Mouse (Mus musculus) right cerebral cortex, adult 2 months (tissue): ENCODE measurements around the gene Gm45716.

Experiments
- DNase-seq, 2 experiments: peaks; one replicate each; pipeline ENCODE4 v3.0.0; 2021 to 2022; ENCODE audit warnings: low spot score in 2 of 2

Gene Gm45716

DNA sequence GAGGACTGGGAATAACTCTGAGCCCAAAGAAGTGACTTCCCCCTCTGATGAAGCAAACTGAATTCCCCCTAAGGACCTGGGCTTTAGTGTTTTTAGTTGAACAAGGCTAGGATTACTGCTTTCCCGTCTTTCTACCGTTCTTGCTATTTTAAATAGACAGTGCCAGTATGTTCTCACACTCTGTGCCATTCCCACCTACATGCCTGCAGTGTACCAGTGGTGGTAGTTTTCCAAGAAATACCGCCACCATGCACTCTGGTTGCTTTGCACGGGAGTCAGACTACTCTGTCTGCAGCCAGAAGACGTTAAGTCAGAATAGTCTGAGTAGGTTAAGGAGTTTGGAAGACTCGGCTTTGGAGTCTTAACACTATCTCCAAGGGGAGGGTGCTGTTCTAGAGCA lies 96.1 kb downstream of the Gm45716 start:
- peak; percentile 63 to 65 for DNase-seq

DNA sequence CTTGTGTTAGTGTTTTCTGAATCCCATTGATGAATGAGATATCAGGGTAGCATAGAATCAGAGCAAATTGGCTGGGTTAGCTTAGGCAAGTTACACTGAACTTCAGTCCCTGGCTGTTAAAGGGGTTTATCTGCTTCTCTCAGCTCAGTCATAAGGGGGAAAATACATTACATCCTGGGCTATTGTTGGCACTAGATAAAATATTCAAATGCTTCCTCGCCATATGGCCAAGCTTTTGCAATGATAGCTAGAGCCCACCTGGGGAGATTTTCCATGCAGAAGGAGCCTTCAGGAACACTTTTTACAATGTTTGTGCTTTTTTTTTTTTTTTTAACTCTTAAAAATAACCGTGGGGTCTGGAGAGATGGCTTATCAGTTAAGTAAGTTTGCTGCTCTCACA lies 96.6 kb downstream of the Gm45716 start:
- DNase-seq = no peak

DNA sequence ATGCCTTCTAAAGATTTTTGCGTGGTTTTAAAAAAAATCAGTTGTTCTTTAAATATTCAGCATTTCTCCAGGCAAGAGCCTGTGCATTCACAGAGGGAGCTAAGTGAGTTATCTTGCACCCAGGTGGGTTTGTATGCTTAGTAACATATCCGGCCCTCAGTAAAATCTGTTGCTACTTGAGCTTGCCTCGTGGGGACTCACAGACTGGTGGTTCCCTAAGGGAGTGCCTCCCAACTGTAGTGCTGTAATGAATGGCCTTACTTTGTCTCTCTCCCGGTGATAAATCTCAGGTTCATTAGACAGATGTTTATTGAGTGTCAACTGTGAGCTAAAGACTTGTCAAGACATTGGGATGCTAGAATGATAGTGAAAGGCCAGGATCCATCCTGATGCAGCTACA lies 97.1 kb downstream of the Gm45716 start:
- DNase-seq = no peak

DNA sequence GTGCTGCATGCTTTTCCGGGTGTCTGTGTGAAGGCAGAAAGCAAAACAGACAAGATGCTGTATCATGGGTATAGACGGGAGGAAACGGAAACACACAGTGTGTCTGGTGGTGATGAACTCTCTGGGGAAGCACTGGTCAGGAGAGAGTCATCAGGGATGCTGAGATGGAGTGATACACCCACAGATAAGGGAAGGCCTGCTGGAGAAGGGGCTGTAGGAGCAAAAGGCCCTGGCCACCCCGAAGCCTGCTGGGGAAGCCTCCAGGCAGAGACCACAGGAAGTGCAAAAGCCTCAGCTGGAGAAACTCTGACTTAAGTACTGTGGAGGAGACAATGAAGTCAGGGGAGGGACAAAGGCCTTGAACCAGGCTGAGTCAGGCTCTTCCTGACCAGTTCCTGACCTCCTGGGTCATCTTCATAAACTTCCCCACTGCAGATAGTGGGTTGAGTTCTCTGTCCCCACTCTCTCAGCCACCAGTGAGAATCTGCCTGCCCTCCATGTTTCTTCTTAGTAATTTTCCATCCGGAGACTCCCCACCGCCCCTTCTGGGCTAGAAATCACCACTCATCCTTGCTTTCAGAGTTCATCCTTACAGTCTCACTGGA lies 99.2 kb downstream of the Gm45716 start:
- DNase-seq = no peak

DNA sequence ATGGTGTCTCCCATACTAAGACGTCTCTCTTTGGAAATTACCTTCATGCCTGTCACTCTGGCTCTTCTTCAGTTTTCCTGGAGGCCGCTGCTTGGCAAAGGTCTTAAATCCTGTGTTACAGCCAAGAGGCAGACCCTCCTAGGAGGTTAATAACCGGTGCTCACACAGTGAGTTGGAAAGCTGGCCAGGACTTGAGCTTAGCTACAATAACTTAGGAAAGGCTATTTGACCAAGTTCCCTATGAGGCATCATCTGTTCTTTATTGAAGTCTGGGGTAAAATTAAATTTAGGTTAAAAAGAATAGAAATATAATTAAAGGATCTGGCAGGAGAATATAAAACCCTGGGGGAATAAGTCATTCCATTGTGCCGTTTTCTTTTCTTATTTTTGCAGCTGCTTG lies 103.7 kb downstream of the Gm45716 start:
- DNase-seq = no peak

DNA sequence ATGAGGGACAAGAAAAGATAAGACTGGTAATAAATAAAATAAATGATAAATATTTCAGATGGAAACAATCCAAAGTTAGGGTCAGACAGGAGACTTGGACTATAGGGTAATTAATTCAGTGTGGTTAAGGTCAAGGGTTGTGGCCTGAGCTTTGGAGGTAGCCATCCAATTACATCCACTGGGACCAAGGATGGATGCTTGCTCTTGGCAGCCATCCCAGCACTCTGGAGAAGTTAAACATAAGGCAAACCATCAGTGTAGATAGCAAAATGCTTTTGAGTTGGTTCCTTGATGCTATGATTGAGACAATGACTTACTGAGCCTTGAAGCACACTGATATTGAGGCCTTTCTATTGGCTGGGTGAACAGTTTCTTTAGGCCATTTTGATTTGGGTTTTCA lies 105.3 kb downstream of the Gm45716 start:
- DNase-seq = no peak

DNA sequence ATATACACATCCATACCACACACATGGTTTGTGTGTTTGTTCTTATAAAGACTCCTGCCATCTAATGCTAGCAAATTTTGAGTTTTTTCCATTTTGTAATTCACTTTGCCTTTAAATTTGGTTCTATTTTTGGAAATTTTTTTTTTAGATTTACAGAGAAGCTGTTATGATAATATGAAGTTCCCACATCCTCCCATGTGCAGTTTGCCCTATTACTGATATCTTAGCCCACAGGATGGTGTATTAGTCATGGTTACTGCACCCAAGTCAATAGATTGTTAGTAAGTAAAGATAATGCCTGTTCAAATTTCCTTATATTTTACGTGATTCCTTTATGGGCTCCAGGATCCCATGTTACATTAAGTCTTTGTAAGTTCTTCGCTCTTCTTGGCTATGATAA lies 107.1 kb downstream of the Gm45716 start:
- DNase-seq = no peak
